Mouse (Mus musculus) adrenal gland, postnatal 36 days (tissue): Measurements from ENCODE around the gene Ccn5. TPM values are rescaled to one million over a fixed set of nuclear protein-coding genes. Genes with fewer than 3 reads are reported as not detected.

Experiments used
- DNase-seq, 2 experiments: peaks; one replicate each; pipeline ENCODE4 v3.0.0; 2021; ENCODE audit warnings: mixed read lengths in 1 of 2
- long read RNA-seq, 2 experiments: library from polyadenylated mRNA; stranded (forward); transcript quantifications; one replicate each; pipeline ENCODE4 v2.0.0; 2021; ENCODE audit warnings: borderline sequencing depth in 2 of 2
- total RNA-seq, 2 experiments: library from RNA; stranded (reverse); gene quantifications; 2 replicates each; pipeline ENCODE4 v1.2.3; 2021

Ccn5 gene
- total RNA-seq: under 1 TPM in 1 of 2 experiments, not detected in 1; 0.63 TPM
- long read RNA-seq, experiment 1: 0 reads
- long read RNA-seq, experiment 2: 0 reads

GRCm38 (mm10) chr2:163820607-163821006 lies at the start of gene Ccn5:
Ccn5 (plus strand) TSS chr2:163820861.
- peak; percentile 88 to 91 for DNase-seq

GRCm38 (mm10) chr2:163776661-163777060 lies 44.0 kb upstream of the Ccn5 start:
- DNase-seq: no peak

GRCm38 (mm10) chr2:163777061-163777460 lies 43.6 kb upstream of the Ccn5 start:
- DNase-seq: no peak

GRCm38 (mm10) chr2:163778896-163779295 lies 41.8 kb upstream of the Ccn5 start:
- DNase-seq: no peak

GRCm38 (mm10) chr2:163783368-163783767 lies 37.3 kb upstream of the Ccn5 start:
- no peak for DNase-seq

GRCm38 (mm10) chr2:163783901-163784300 lies 36.8 kb upstream of the Ccn5 start:
- no peak for DNase-seq

- no peak for DNase-seq
Measured at GRCm38 (mm10) chr2:163787086-163787485, 33.6 kb upstream of the Ccn5 start.

GRCm38 (mm10) chr2:163787709-163788108 lies 33.0 kb upstream of the Ccn5 start:
- DNase-seq: peak; percentile 39 to 64

- DNase-seq: peak; percentile 74 to 82
Measured at GRCm38 (mm10) chr2:163788484-163788883, 32.2 kb upstream of the Ccn5 start.

- DNase-seq: peak; percentile 49 to 52
Measured at GRCm38 (mm10) chr2:163798411-163798810, 22.2 kb upstream of the Ccn5 start.

- peak; percentile 59 to 64 for DNase-seq
Measured at GRCm38 (mm10) chr2:163800832-163801231, 19.8 kb upstream of the Ccn5 start.

GRCm38 (mm10) chr2:163801406-163801805 lies 19.3 kb upstream of the Ccn5 start:
- no peak for DNase-seq

GRCm38 (mm10) chr2:163803838-163804237 lies 16.8 kb upstream of the Ccn5 start:
- DNase-seq: no peak

GRCm38 (mm10) chr2:163809166-163809565 lies 11.5 kb upstream of the Ccn5 start:
- DNase-seq: no peak

- no peak for DNase-seq
Measured at GRCm38 (mm10) chr2:163809704-163810103, 11.0 kb upstream of the Ccn5 start.

- no peak for DNase-seq
Measured at GRCm38 (mm10) chr2:163813077-163813476, 7.6 kb upstream of the Ccn5 start.

GRCm38 (mm10) chr2:163814739-163815465 lies 5.8 kb upstream of the Ccn5 start:
- peak; percentile 47 to 53 for DNase-seq

- DNase-seq: peak; percentile 52 to 72
Measured at GRCm38 (mm10) chr2:163823248-163823647, 2.6 kb downstream of the Ccn5 start.

GRCm38 (mm10) chr2:163823771-163824170 lies 3.1 kb downstream of the Ccn5 start:
- no peak for DNase-seq

GRCm38 (mm10) chr2:163825861-163826260 lies 5.2 kb downstream of the Ccn5 start:
- peak; percentile 50 to 54 for DNase-seq

- peak; percentile 28 to 35 for DNase-seq
Measured at GRCm38 (mm10) chr2:163826494-163826893, 5.8 kb downstream of the Ccn5 start.

GRCm38 (mm10) chr2:163831163-163831562 lies 10.5 kb downstream of the Ccn5 start:
- DNase-seq: no peak

GRCm38 (mm10) chr2:163838043-163838442 lies 17.4 kb downstream of the Ccn5 start:
- peak; percentile 80 to 88 for DNase-seq

GRCm38 (mm10) chr2:163839519-163839918 lies 18.9 kb downstream of the Ccn5 start:
- DNase-seq: peak; percentile 68 to 82
